Mouse (Mus musculus) intestine, embryonic 14.5 days (tissue): ENCODE data around the gene Emc10. TPM values are rescaled to one million over a fixed set of nuclear protein-coding genes. Genes with fewer than 3 reads are reported as not detected.

Experiments
- ATAC-seq: fragments of 200-750 bp; cut with Nextera tagmentation; replicated peaks from 2 replicates; pipeline ENCODE4 v1.8.0; 2017; ENCODE audit warnings: low read depth, moderate number of reproducible peaks, moderate TSS enrichment, moderate library complexity; ENCODE audit not compliant: low FRiP score, low TSS enrichment
- DNase-seq: peaks from one replicate; pipeline ENCODE4 v3.0.0-alpha.2; 2018; ENCODE audit warnings: low spot score
- H3K27ac ChIP-seq: fragments of 300-500 bp; sonication (generic); 2 replicates; pipeline ENCODE4 v1.5.1; 2014; ENCODE audit warnings: low read depth, mild to moderate bottlenecking, control low read depth
- H3K27me3 ChIP-seq: fragments of 300-500 bp; sonication (generic); replicated peaks from 2 replicates; pipeline ENCODE4 v1.6.1; 2014; ENCODE audit warnings: low read length, control low read depth; ENCODE audit not compliant: control insufficient read depth, insufficient read depth
- H3K36me3 ChIP-seq: fragments of 300-500 bp; sonication (generic); 2 replicates; pipeline ENCODE4 v1.6.1; 2014; ENCODE audit warnings: low read length, control low read depth; ENCODE audit not compliant: control insufficient read depth, insufficient read depth
- H3K4me1 ChIP-seq: fragments of 300-500 bp; sonication (generic); replicated peaks from 2 replicates; pipeline ENCODE4 v1.6.1; 2014; ENCODE audit warnings: low read length, control low read depth, mixed read lengths; ENCODE audit not compliant: control insufficient read depth, insufficient read depth
- H3K4me2 ChIP-seq: fragments of 300-500 bp; sonication (generic); 2 replicates; pipeline ENCODE4 v1.6.1; 2014; ENCODE audit warnings: low read length
- H3K4me3 ChIP-seq: fragments of 300-500 bp; sonication (generic); 2 replicates; pipeline ENCODE4 v1.5.1; 2014; ENCODE audit warnings: low read depth, low read length, control low read depth, mixed read lengths
- H3K9ac ChIP-seq: fragments of 300-500 bp; sonication (generic); 2 replicates; pipeline ENCODE4 v1.6.1; 2014; ENCODE audit warnings: mild to moderate bottlenecking, low read length
- H3K9me3 ChIP-seq: fragments of 300-500 bp; sonication (generic); 2 replicates; pipeline ENCODE4 v1.6.1; 2016; ENCODE audit warnings: low read length, control low read depth; ENCODE audit not compliant: control insufficient read depth
- WGBS: fragments of 180-500 bp; shearing (Covaris S2); extraction: QIAGEN DNeasy Blood & Tissue Kit; methylation state at CpG from one replicate; pipeline ENCODE4 v1.1.7; 2014; 5-methylcytosine and 5-hydroxymethylcytosine counted together
- polyA plus RNA-seq: library from polyadenylated mRNA; unstranded; fragments of >200 nt; fragmentation: Nextera tagmentation; extraction: Ambion mirVana; gene quantifications from 2 replicates; pipeline ENCODE4 v1.2.1, GENCODE M21; 2014

The Emc10 gene
- polyA plus RNA-seq, 1 experiment from 2014 or later, result 116 TPM

DNA sequence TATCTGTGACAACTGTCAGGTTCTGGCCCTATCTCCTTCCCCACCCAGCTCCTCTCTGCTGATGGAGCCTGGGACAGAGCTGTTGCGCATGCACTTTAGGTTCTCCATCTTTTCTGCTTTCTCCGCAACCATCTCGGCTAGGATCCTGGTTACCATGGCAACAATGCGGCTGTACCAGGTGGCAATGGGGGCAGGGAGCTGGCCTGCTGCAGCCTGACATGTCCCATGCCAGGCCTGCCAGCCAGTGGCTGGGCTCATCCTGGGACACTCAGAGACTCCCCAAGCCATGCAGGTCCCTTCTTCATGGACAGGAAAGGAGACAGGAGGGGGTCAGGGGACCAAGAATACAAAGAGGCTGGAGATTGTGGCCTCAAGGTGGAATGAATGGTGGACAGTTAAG lies 31.8 kb downstream of the Emc10 start:
- Histone ChIP-seq H3K27me3 (peaks cover 52% of the 10 kb centered on the region), H3K4me2 (no peak overlapping the region), H3K9me3 (no peaks in the 10 kb centered on the region), H3K4me3 (no peak overlapping the region), H3K36me3 (no peaks in the 10 kb centered on the region), H3K4me1 (peaks cover 11% of the 10 kb centered on the region), H3K9ac (no peak overlapping the region), H3K27ac (no peak overlapping the region)
- WGBS, result 26% methylated on average over 4 of the region's 4 CpGs
- no peak for ATAC-seq
- DNase-seq, result no peak

GRCm38 (mm10) chr7:44463556-44464225 lies 32.6 kb downstream of the Emc10 start:
- DNase-seq (no peak), ATAC-seq (no peak)
- no peak overlapping the region for H3K4me2 ChIP-seq
- no peak overlapping the region for H3K9ac ChIP-seq
- no peaks in the 10 kb centered on the region for H3K36me3 ChIP-seq
- peaks cover 8% of the 10 kb centered on the region for H3K4me1 ChIP-seq
- no peaks in the 10 kb centered on the region for H3K9me3 ChIP-seq
- H3K4me3 ChIP-seq, result no peak overlapping the region
- H3K27ac ChIP-seq, result no peak overlapping the region
- H3K27me3 ChIP-seq, result peaks cover 57% of the 10 kb centered on the region
- WGBS, result 82% methylated on average over 10 of the region's 10 CpGs

DNA sequence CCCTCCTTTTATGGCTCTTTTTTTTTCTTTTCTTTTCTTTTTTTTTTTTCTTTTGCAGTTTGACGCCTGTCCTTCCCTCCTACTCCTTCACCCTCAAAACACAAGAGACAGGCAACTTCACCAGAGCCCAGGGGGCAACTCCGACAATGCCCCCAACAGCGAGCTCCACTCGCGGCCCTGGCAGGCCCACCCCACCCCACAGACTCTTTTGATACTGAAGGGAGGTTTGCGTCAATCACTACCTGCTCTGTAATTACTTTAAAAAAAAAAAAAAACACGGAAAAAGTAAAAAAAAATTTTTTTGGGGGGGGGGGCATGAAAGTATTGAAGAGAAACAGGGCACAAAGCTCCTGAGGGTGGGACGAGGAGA lies 33.3 kb downstream of the Emc10 start:
- WGBS, result 25% methylated on average over 8 of the region's 8 CpGs
- H3K36me3 ChIP-seq, result no peaks in the 10 kb centered on the region
- H3K27ac ChIP-seq, result no peak overlapping the region
- H3K9ac ChIP-seq, result no peak overlapping the region
- H3K4me1 ChIP-seq, result 0 out of 2 replicates have a peak, but pooled peaks cover 4% of the 10 kb centered on the region
- H3K9me3 ChIP-seq, result no peaks in the 10 kb centered on the region
- no peak for DNase-seq
- H3K4me3 ChIP-seq, result 0 out of 2 replicates have a peak overlapping the region, but pooled peaks have one; percentile 23
- peak overlapping the region; percentile 44; the same call in 1 of the 2 replicates for H3K4me2 ChIP-seq
- peaks cover 57% of the 10 kb centered on the region for H3K27me3 ChIP-seq
- ATAC-seq, result no peak

DNA sequence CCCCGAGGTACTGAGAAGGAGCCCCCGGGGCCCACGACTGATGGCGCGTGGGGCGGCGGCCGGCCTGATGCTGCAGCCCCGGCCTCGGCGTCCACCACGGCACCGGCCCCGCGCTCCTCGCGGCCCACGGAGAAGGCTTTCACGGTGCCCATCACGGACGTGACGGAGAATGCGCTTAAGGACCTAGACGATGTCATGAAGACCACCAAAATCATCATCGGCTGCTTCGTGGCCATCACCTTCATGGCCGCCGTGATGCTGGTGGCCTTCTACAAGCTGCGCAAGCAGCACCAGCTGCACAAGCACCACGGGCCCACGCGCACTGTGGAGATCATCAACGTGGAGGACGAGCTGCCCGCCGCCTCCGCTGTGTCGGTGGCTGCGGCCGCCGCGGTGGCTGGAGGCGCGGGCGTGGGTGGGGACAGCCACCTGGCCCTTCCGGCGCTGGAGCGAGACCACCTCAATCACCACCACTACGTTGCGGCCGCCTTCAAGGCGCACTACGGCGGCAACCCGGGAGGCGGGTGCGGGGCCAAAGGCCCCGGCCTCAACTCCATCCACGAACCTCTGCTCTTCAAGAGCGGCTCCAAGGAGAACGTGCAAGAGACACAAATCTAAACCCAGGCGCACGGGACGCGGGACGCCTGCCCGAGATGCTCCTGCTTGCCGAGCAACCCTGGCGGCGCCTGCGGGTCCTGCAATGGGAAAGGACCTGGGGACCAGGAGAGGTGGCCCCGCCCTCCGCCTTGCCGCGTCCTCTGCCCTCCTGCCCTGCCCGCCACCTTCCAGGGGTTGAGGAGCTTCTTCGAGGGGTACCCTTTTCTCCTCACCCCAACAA lies 33.9 kb downstream of the Emc10 start:
- Histone ChIP-seq H3K9me3 (no peaks in the 10 kb centered on the region), H3K27me3 (peaks cover 57% of the 10 kb centered on the region), H3K27ac (no peak overlapping the region), H3K4me2 (peak overlapping the region; percentile 44), H3K4me3 (peak overlapping the region; percentile 23), H3K36me3 (no peaks in the 10 kb centered on the region), H3K9ac (no peak overlapping the region), H3K4me1 (0 out of 2 replicates have a peak, but pooled peaks cover 4% of the 10 kb centered on the region)
- WGBS, result 14% methylated on average over 77 of the region's 77 CpGs
- ATAC-seq (no peak), DNase-seq (peak; percentile 77)

DNA sequence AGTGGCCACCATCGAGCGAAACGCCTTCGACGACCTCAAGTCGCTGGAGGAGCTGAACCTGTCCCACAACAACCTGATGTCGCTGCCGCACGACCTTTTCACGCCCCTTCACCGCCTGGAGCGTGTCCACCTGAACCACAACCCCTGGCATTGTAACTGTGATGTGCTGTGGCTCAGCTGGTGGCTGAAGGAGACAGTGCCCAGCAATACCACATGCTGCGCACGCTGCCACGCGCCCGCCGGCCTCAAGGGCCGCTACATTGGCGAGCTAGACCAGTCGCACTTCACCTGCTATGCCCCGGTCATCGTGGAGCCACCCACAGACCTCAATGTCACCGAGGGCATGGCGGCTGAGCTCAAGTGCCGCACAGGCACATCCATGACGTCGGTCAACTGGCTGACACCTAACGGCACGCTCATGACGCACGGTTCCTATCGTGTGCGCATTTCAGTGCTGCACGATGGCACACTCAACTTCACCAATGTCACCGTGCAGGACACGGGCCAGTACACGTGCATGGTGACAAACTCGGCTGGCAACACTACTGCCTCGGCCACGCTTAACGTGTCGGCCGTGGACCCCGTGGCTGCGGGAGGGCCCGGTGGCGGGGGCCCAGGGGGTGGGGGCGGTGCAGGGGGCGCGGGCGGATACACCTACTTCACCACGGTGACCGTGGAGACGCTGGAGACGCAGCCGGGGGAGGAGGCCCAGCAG lies 34.7 kb downstream of the Emc10 start:
- no peak for DNase-seq

DNA sequence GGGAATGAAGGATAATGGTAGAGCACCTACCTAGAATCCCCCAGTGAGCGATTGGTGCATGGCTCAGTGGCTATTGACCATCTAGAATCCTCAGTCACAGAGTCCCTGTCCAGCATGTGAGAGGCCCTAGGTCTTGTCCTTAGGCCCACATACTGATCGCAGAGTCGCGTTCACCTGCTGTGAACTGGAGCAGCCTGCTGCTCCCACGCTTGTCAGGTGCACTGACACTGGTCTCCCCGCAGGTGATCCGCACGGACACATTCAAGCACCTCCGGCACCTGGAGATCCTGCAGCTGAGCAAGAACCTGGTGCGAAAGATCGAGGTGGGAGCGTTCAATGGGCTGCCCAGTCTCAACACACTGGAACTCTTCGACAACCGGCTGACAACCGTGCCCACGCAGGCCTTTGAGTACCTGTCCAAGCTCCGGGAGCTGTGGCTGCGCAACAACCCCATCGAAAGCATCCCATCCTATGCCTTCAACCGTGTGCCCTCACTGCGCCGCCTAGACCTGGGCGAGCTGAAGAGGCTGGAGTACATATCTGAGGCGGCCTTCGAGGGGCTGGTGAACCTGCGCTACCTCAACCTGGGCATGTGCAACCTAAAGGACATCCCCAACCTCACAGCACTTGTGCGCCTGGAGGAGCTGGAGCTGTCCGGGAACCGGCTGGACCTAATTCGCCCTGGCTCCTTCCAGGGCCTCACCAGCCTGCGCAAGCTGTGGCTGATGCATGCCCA lies 35.4 kb downstream of the Emc10 start:
- no peak overlapping the region for H3K27ac ChIP-seq
- no peaks in the 10 kb centered on the region for H3K36me3 ChIP-seq
- ATAC-seq (no peak), DNase-seq (no peak)
- H3K4me2 ChIP-seq, result no peak overlapping the region
- 70% methylated on average over 31 of the region's 31 CpGs for WGBS
- 0 out of 2 replicates have a peak, but pooled peaks cover 4% of the 10 kb centered on the region for H3K4me1 ChIP-seq
- H3K9ac ChIP-seq, result no peak overlapping the region
- H3K9me3 ChIP-seq, result no peaks in the 10 kb centered on the region
- H3K4me3 ChIP-seq, result no peak overlapping the region
- H3K27me3 ChIP-seq, result peaks cover 57% of the 10 kb centered on the region

More for the DNA sequence above, 34.7 kb downstream of the Emc10 start:
- Histone ChIP-seq H3K36me3 (no peaks in the 10 kb centered on the region), H3K4me3 (no peak overlapping the region), H3K4me1 (0 out of 2 replicates have a peak, but pooled peaks cover 4% of the 10 kb centered on the region), H3K4me2 (no peak overlapping the region), H3K9me3 (no peaks in the 10 kb centered on the region), H3K27me3 (peaks cover 57% of the 10 kb centered on the region), H3K9ac (no peak overlapping the region), H3K27ac (no peak overlapping the region)
- WGBS, result 43% methylated on average over 57 of the region's 57 CpGs
- no peak for ATAC-seq

GRCm38 (mm10) chr7:44460067-44460466 lies 36.3 kb downstream of the Emc10 start:
- WGBS, result 77% methylated on average over 6 of the region's 6 CpGs
- H3K4me3 ChIP-seq, result no peak overlapping the region
- DNase-seq (no peak), ATAC-seq (no peak)
- H3K4me1 ChIP-seq, result 0 out of 2 replicates have a peak, but pooled peaks cover 4% of the 10 kb centered on the region
- no peak overlapping the region for H3K9ac ChIP-seq
- no peak overlapping the region for H3K4me2 ChIP-seq
- no peak overlapping the region for H3K27ac ChIP-seq
- H3K27me3 ChIP-seq, result peaks cover 57% of the 10 kb centered on the region
- H3K9me3 ChIP-seq, result no peaks in the 10 kb centered on the region
- no peaks in the 10 kb centered on the region for H3K36me3 ChIP-seq

- Histone ChIP-seq H3K4me1 (no peaks in the 10 kb centered on the region), H3K9me3 (no peaks in the 10 kb centered on the region), H3K27ac (no peak overlapping the region), H3K4me2 (no peak overlapping the region), H3K27me3 (peaks cover 25% of the 10 kb centered on the region), H3K9ac (no peak overlapping the region), H3K4me3 (no peak overlapping the region), H3K36me3 (no peaks in the 10 kb centered on the region)
- WGBS, result 84% methylated on average over 1 of the region's 1 CpGs
- no peak for ATAC-seq
- DNase-seq, result no peak
Observed at GRCm38 (mm10) chr7:44456302-44456701, 40.0 kb downstream of the Emc10 start.
